Mouse (Mus musculus) ES-E14 (cell line): ENCODE results near the gene Tnfsf9.

Source experiments
- CHD2 ChIP-seq: IDR thresholded peaks from 2 replicates; pipeline ENCODE4 v1.6.1; 2014; ENCODE audit warnings: mild to moderate bottlenecking, low read depth, low read length, inconsistent platforms
- MAFK ChIP-seq: IDR thresholded peaks from 2 replicates; pipeline ENCODE4 v1.6.1; 2014; ENCODE audit warnings: mild to moderate bottlenecking, low read depth, low read length, inconsistent platforms; ENCODE audit not compliant: insufficient read depth
- ZC3H11A ChIP-seq: IDR thresholded peaks from 2 replicates; pipeline ENCODE4 v1.6.1; 2012; ENCODE audit warnings: low read depth, mild to moderate bottlenecking, inconsistent platforms, low read length, borderline replicate concordance
- ZNF384 ChIP-seq: IDR thresholded peaks from 2 replicates; pipeline ENCODE4 v1.6.1; 2012; ENCODE audit warnings: low read depth, low read length, inconsistent platforms

- TF ChIP-seq MAFK: no peak
- TF ChIP-seq ZC3H11A: no peak
- TF ChIP-seq CHD2: no peak
- TF ChIP-seq ZNF384: no peak
Measured at GRCm38 (mm10) chr17:57062011-57062521, 43.1 kb upstream of the Tnfsf9 start.
